In the genomic region with DNA sequence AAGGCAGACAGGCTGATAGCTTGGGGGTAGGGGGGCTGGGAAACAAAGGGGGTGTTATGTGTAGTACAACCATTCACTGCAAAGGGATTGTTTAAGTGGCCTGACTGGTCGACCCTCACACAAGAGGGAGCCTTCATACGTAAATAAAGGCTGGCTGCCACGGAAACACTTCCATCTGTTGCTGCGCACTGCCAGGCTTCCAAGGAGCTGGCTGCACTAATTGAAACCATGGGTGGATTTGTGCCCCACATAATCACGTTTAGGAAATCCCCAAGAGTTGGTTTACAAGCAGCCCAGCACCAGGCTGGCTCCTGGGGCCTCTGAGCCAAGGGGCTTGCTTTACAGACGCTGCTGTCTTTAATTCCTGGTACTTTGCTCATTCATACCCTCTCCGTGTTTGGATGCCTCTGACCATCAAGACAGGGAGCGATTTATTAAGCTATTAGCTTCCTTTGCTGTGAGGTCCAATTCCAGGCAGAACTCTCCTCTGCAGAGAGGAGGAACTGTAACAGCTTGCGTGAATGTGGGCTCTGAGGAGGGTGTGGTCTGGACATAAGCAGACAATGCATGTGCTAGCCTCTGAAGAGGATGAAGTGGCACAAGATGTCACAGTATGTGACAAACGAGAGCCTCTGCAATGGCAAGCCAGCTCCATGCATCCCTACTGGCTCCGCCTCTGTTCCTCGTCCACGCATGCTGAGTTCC, we compare ENCODE assay signal across 10 mouse cellular contexts.
DNase-seq lines count a peak whose midpoint lies in the region; ATAC-seq and TF ChIP-seq lines count a peak whose summit lies in the region.
"Had no signal": no experiment of that assay in that cellular context is flagged by ENCODE, and none has a peak within 500 bp of the region (broad histone marks: within the 10 kb centered on the region; RNA-seq: fewer than 3 reads in every experiment).

No protein-coding gene starts in this region.

- peak overlapping the region; percentile 82 for H3K27ac ChIP-seq in hindbrain, embryonic 10.5 days
- no peak overlapping the region for H3K27ac ChIP-seq in midbrain, embryonic 16.5 days (ENCODE audit: low read length)
- no peak overlapping the region for H3K27ac ChIP-seq in gastrocnemius, adult 2 months

- H3K36me3 ChIP-seq in hindbrain, embryonic 10.5 days = no peaks in the 10 kb centered on the region
- no peaks in the 10 kb centered on the region for H3K36me3 ChIP-seq in midbrain, embryonic 16.5 days (ENCODE audit: control insufficient read depth, insufficient read depth, low read length)

- peaks cover 38% of the 10 kb centered on the region for H3K4me1 ChIP-seq in hindbrain, embryonic 10.5 days (replicated peaks)
- peaks cover 12% of the 10 kb centered on the region; the same call in 1 of the 2 replicates for H3K4me1 ChIP-seq in midbrain, embryonic 16.5 days (ENCODE audit: control insufficient read depth, insufficient read depth, low read length)

- DNase-seq in cerebellum, postnatal 25 days = peak; percentile 22 to 42
- DNase-seq in brain, embryonic 14.5 days (ENCODE audit: low read depth) = peak; percentile 95
- DNase-seq in hindbrain, embryonic 10.5 days (ENCODE audit: low spot score) = peak; percentile 80
- DNase-seq in gastrocnemius, adult 2 months = no peak
- no peak for DNase-seq in adrenal gland, adult 2 months
- no peak for DNase-seq in thymus, postnatal 0 days (ENCODE audit: low spot score)
- DNase-seq: adrenal gland, adult 8-10 months had no signal

- 0 out of 2 replicates have a peak overlapping the region, but pooled peaks have one; percentile 0 for H3K9ac ChIP-seq in midbrain, embryonic 16.5 days (ENCODE audit: low read depth, low read length)

- intact Hi-C loops in gastrocnemius, adult 2 months (cut with DNase I) = no loop called here

- peak overlapping the region; percentile 33 for H3K4me3 ChIP-seq in hindbrain, embryonic 10.5 days
- no peak overlapping the region for H3K4me3 ChIP-seq in midbrain, embryonic 16.5 days (ENCODE audit: low read depth, low read length)
- no peak overlapping the region for H3K4me3 ChIP-seq in gastrocnemius, adult 2 months
- H3K4me3 ChIP-seq: myocyte had no signal

- H3K27me3 ChIP-seq in hindbrain, embryonic 10.5 days (ENCODE audit: insufficient read depth, poor library complexity, severe bottlenecking) = peaks cover 63% of the 10 kb centered on the region
- H3K27me3 ChIP-seq in midbrain, embryonic 16.5 days (ENCODE audit: control insufficient read depth, insufficient read depth, low read depth, low read length) = peaks cover 15% of the 10 kb centered on the region; the same call in 1 of the 2 replicates

- TF ChIP-seq POLR2A in brain, embryonic 14.5 days (IDR thresholded peaks at IDR 0.05; ENCODE audit: borderline replicate concordance, extremely low read depth, insufficient read depth, insufficient read length, poor library complexity, severe bottlenecking) = no peak

- no peak for ATAC-seq in cerebellum, adult (ENCODE audit: insufficient number of reproducible peaks, low FRiP score, low TSS enrichment)
- peak; percentile 93 for ATAC-seq in midbrain, embryonic 16.5 days

- peak overlapping the region; percentile 37 for H3K4me2 ChIP-seq in midbrain, embryonic 16.5 days (ENCODE audit: low read length)

- TF ChIP-seq CTCF in brain, embryonic 14.5 days (IDR thresholded peaks at IDR 0.05; ENCODE audit: borderline replicate concordance, extremely low read depth, insufficient read depth, insufficient read length) = no peak
- no peak for TF ChIP-seq CTCF in gastrocnemius, adult 2 months (IDR thresholded peaks at IDR 0.05)

- H3K9me3 ChIP-seq in hindbrain, embryonic 10.5 days = no peaks in the 10 kb centered on the region
- no peaks in the 10 kb centered on the region for H3K9me3 ChIP-seq in midbrain, embryonic 16.5 days (replicated peaks; ENCODE audit: control insufficient read depth, low read length, poor library complexity, severe bottlenecking)

- 24% methylated on average over 13 of the region's 13 CpGs for WGBS in hindbrain, embryonic 10.5 days
- WGBS in midbrain, embryonic 16.5 days = 17% methylated on average over 13 of the region's 13 CpGs

Comparison
In these comparisons a context has a peak if more than half of its experiments do, and no peak if none do; other contexts are left out.
1. DNase-seq: peak in cerebellum, postnatal 25 days (2 of 2), brain, embryonic 14.5 days (single experiment) and hindbrain, embryonic 10.5 days (single experiment); none in gastrocnemius, adult 2 months (single experiment), adrenal gland, adult 2 months (single experiment) and thymus, postnatal 0 days (single experiment).